Mouse (Mus musculus): ENCODE results near the gene Hist1h2ag.
"Not testable (repeated sequence)": the region's sequence is repeated elsewhere in the genome, so short reads cannot be mapped to it uniquely, and the experiment has no call there.

The Hist1h2ag gene

DNA sequence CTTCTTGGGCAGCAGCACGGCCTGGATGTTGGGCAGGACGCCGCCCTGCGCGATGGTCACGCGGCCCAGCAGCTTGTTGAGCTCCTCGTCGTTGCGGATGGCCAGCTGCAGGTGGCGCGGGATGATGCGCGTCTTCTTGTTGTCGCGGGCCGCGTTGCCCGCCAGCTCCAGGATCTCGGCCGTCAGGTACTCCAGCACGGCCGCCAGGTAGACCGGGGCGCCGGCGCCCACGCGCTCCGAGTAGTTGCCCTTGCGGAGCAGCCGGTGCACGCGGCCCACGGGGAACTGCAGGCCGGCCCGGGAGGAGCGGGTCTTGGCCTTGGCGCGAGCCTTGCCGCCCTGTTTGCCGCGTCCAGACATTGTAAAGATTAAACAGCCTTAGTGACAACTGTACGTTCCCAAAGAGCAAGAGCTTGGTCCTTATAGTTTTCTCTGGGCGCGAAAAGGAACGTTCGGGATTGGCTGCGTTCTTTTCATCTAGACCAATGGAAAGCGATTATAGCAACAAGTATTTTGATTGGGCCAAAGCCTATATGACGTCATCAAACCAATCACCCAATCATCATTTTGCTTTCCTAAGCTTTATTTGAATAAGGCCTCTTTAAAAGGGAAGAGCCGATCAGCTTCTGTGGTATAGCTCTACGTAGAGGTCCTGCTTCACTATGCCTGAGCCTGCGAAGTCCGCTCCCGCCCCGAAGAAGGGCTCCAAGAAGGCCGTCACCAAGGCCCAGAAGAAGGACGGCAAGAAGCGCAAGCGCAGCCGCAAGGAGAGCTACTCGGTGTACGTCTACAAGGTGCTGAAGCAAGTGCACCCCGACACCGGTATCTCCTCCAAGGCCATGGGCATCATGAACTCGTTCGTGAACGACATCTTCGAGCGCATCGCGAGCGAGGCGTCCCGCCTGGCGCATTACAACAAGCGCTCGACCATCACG, at the start of gene Hist1h2ag, which contains the start of gene Hist1h2bj:
Hist1h2ag (minus strand) TSS at position 377 of the 935 bp plus-strand sequence.
Hist1h2bj (plus strand) TSS at position 647 of the 935 bp plus-strand sequence.
- peak; percentile 83 to 86 for DNase-seq

DNA sequence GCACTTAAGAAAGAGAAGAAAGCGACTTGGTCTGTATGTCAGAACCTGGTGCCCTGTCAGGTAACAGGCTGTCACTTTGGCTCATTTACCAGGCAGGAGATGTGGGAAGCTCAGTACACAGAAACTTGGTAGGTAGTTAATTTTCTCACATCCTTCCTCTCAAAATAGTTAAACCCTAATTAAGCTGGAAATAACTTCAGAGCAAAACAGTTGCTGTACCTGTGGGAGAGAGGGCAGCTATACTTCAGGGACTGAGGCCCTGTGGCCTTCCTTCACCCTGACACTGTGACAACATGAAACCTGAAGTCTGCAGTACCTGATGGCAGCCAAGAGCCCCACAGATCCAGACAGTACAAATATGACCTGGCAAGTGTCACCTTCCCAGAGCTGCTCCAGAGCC, 41.4 kb upstream of the Hist1h2ag start, which contains the start of gene Vmn1r188:
Vmn1r188 (plus strand) TSS at position 301 of the 400 bp plus-strand sequence.
- not testable (repeated sequence) for DNase-seq

DNA sequence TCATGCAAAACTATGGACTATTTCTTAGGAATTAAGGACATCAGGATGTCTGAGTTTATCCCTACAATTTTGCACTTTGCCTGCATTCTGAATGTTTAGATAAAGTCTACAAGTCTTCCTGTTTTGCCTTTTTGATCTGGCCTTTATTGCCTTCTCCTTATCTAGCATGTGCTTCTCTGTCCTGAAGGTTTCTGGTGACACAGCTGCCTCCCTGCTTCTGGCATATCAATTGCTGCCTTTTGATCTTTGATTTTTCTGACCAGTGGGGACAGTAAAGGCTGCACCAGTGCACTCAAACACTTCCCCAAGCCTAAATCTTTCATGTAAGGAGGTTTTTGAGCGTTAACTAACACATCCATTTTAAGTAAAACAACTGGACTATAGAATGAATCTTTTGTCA, 20.7 kb upstream of the Hist1h2ag start:
- DNase-seq: no peak

DNA sequence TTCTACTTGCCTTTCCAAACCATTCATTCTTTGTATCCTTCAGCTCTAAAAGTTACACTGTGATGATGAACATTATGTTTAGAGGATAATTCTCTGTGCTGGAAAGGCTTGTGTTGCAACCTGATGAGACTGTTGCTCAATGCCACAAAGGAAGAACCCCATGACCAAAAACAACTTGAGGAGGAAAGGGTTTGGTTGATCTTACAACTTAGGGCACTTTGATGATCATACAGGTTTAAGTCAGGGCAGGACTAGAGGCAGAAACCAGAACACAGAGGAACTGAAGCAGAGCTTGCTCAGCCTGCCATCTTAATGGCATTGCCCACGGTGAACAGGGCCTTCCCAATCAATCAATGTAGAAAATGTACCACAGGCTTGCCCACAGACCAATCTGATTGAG, 18.7 kb upstream of the Hist1h2ag start:
- no peak for DNase-seq

DNA sequence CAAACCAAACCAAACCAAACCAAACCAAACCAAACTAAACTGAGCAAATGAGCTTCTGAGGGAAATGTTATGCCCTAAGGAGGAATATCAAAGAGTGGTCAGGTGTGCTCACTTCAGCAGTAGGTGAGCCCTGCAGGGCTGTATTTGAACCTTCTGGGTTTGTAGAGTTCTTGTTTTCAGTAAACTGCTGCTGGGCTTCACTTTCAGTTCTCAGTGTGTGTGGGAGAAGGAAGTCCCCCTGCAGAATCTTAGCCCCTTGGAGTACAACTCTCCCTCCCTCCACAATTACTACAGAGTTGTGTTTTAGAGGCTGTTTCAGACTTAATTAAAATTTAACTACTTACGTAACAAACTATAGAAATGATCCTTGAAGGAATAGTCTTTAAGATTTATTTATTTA, 11.0 kb upstream of the Hist1h2ag start:
- DNase-seq: no peak

DNA sequence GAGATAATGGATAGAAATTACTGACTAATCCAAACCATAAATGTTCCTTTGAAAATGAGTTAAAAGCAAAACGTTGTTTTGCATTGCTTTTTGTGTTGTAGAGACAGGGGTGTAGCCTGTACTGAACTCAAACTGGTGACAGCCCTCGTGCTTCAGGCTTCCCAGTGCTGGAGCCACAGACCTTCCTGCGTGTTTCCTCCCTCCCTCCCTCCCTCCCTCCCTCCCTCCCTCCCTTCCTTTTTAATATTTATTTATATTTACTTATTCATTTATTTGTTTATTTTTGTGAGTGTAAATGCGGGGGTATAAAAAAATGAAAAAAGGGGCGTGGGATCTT, 8.7 kb upstream of the Hist1h2ag start:
- DNase-seq: no peak

DNA sequence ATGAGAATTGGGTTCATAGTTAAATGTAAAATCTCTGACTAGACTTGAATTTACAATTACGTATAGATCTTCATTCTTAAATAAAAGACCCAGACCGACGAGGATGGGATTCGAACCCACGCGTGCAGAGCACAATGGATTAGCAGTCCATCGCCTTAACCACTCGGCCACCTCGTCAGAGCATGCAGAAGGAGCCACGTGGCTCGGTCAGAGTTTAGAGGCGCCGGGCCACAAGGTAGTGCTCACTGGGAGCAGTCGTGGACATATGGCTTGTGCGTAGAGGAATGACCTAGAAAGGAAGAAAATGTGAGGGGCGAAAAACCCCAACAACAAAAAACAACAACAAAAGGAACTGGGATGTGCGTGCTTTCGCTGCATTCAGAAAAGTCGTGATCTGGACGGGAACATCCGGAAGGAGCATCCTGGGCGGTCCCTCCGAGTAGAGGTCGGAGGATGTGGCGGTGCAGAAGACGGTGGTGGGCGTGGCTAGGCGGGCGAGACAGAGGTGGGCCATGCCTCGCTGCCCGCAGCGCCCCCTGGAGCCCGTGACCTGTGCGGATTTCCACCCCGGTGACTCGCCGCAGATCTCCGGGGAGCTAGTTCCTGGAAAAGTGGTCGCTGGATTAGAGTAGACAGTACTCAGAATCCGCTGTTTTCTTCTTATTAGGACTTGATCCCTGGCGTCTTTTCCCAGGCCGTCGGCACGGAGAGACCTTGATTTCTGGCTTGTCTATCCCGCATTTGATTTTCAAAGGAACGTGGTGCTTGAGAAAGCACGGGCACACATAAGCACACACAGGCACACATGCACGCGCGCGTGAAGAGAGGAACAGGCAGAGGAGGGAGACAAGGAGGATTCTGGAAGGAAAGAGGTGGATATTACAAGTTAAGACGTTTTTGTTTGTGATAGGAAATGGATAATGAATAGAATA, 8.1 kb upstream of the Hist1h2ag start:
- peak; percentile 71 to 82 for DNase-seq

DNA sequence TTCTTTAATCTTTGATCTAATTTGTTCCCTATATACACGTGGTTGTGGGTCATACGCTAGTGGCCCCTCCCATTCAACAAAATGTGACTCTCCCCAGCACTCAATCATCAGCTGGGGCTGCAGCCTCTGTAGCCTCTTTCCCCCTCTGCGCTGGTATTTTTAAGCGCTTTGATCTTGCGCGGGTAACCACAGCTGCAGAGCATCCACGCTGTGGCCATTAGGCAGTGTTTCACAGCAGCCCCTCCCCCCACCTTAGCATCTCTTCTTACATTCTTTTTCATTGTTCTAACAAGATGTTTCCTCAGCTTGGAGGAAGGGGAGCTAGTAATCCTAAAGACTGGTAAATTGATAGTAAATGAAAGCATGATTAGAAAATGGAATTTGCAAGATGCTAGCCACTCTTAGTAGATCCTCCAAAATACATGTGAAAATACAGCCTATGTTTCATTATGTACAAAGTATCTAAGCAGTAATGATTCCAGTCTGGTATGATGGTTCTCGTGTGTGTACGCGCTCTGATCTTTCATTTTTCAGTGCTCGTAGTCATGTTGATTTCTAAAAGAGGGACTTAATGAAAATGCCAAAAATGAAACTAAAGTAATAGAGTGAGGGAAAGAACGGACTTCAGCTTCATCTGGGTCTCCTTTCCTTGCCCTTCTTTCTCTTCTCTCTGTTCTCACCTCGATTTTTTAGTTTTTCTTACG, 7.1 kb upstream of the Hist1h2ag start:
- peak in 1 of 2 experiments; percentile 32 for DNase-seq

DNA sequence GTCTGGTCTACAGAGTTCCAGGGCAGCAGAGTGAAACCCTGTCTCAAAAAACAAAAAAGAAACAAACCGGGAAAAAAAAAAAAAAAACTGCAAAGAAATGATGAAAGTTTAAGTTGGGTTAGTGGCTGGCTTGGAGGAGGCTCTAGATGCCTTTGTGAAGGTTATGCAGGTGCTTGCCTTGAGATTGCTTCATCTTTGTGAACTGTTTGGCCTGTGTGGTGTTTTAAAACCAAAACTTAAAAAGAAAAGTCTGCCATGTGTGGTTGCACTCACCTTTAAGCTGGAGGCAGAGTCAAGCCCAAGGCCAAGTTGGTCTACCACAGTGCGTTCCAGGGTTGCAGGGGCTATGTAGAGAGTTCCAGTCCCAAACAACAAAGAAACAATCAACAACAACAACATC, 6.3 kb upstream of the Hist1h2ag start:
- no peak for DNase-seq

DNA sequence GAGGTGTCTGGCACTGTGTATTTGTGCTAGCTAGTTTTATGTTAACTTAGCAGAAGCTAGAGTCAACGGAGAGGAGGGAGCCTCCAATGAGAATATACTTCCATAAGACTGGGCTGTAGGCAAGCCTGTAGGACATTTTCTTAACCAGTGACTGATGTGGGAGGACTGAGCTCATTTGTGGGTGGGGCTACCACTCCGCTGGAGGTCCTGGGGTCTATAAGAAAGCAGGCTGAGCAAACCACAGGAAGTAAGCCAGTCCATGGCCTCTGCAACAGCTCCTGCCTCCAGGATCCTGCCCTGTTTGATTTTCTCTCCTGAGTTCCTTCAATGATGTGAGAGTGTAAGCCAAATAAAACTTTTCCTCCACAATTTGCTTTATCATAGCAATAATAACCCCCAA, 2.6 kb upstream of the Hist1h2ag start:
- no peak for DNase-seq

DNA sequence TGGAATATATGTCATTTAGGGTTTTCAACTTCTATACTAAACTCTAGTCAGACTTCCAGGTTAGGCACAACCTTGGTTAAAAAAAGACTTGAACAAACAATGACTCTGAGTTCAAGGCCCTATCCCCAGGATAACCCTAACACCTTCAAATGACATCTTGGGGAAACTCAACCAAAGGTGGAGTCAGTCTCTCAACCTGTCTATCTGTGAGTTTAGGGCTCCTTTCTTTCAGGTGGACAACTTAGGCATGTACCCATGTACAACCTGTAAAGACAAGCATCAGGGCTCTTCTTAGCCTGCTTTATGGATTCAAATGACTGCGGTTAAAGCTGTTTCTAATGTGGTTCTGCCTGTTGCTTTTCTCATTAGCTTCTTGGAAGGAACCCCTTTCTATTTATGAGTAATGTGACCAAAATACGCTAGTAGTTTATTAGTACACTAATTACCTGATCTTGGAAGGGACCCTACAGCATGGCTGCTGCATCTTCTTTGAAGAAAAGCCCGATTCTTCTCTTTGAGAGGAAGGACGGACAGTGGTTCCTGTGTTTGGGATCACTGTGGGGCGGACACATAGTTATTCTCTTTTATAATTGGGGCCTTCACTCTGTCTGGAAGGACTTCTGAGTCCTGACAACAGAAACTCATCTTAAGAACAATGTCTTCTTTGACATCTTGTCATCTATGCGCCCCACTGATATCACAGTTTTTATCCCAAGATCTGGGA, 1.9 kb upstream of the Hist1h2ag start:
- no peak for DNase-seq

DNA sequence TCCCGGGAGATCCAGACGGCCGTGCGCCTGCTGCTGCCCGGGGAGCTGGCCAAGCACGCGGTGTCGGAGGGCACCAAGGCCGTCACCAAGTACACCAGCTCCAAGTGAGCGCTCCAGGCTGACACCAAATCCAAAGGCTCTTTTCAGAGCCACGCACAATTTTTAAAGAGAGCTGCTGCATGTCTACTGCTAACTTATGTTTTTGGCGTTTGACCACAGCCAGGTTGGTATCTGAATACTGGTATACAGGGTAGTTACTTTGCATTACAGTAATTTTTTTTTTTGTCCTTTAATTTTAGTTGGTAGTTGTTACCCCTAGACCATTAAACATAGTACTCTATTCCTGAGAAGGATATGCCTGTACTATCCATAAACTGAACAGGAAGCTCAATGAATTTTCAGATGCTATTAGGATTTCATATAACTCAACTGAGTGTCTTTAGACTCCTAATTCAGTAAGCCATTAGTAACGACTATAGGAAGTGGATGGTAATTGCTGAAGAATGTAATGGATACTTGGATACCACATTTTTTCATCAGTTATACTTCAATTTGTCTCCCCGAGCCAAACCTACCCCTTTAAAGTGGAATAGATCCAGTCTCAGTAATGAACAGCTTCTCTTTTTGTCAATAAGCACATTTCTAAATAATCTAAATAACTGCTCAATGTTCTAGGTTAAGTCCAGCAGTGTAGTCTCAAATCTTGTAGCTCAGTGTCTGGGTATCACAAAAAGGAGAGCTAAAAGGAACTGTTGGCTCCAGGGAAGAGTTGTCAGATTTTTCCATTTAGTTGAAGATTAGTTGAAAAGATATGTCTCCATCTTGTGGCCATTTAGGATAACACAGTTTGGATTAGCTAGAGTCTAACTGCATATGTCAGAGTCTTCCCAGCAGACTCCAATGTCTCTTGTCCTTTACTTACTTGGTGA, 1.0 kb upstream of the Hist1h2ag start:
- DNase-seq: no peak

DNA sequence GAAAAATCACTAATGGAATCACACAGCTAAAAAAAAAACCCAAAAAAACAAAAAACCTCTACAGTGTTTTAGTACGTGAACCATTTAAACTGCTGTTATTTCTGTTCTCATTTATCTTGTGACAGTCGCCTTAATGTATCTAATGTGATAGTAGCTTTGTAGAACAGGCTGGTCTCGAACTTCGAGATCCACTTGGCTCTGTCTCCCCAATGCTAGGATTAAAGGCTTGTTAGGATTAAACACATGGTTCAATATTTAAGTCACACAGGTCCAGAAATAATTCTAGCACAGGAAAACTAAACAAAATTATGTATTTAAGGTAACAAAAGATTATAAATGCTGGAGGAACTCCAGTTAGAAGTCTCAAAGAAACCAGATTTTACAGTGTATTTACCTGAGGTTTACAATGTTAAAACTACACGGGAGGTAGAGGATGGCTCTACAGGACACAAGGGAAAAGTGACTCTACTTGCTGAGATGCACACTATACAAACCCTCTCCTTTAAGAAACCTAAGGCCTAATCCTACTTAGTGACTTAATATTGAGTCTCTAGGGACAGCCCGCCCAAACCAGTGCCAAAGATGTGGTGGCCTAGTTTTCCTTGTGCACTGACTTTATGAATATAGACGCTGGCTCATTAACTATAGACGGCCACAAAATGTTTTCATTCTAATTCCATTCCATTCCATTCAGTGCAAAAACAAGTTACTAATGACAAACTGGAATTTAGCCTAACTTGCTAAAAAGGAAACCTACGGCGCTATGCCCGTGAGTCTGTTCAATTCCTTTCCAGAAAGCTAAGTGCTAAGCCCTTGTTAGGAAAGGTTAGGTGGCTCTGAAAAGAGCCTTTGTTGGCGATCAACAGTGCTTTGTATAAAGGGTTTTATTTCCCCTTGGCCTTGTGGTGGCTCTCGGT, 835 bp downstream of the Hist1h2ag start:
- no peak for DNase-seq

DNA sequence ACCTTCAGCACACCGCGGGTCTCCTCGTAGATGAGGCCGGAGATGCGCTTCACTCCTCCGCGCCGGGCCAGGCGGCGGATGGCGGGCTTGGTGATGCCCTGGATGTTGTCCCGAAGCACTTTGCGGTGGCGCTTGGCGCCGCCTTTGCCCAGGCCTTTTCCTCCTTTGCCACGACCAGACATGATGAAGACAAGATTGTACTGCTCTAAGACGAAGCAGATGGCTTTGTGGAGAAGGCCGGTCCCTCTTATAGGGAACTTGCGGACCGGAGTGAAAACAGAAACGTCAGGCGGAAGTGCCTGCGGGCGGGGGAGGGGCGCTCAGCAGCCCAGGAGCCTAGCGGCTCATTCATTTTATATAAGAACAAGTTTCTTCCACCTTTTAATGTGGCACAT, 1.6 kb downstream of the Hist1h2ag start, which contains the start of gene Hist1h4i:
Hist1h4i (minus strand) TSS at position 221 of the 395 bp plus-strand sequence.
- peak; percentile 98 for DNase-seq

DNA sequence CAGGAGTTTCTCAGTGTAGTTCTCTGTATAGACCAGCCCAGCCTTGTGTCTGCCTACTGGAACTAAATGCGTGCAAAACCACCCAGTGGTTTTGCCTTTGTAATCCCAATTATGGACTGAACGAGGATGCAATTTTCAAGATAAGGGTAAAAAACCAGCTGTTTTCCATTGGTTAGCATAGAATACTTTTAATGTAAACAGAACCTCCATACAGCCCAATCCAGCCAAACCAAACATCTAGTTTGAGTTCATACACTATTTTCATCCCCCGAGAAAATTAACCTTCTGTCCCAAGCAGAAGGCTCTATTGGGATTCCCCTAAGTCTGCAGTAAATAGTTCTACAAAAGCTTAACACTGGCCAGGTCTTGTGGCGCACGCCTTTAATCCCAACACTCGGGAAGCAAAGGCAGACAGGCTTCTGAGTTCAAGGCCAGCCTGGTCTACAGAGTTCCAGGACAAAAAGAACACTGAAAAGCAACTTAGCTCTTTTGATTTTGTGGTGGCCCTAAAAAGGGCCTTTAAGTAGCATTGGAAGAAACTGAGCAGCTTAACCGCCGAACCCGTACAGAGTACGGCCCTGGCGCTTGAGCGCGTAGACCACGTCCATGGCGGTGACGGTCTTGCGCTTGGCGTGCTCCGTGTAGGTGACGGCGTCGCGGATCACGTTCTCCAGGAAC, 2.1 kb downstream of the Hist1h2ag start:
- DNase-seq: peak in 1 of 2 experiments; percentile 30

DNA sequence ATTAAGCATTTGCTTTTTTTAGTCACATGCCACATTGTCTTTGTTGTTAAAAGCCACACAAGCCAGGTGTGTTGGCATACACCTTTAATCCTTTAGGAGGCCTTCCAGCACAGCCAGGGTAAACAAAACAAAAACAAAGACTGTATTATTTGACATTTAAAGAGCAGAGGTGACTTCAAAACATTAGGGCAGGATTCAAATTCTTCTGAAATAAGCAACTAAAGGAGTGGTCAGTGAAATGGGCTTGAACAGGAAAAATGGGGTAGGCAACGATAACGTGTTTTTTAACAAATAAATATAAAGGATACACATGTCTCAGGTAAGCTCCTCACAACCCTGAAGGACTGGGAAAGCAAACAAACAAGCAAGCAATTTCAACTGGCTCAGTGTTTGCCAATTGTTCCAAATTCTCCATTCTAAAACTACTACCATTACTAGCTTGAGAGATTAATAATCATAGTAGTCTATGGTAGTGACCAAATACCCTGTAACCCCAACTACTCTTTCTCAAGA, 2.7 kb downstream of the Hist1h2ag start:
- no peak for DNase-seq

DNA sequence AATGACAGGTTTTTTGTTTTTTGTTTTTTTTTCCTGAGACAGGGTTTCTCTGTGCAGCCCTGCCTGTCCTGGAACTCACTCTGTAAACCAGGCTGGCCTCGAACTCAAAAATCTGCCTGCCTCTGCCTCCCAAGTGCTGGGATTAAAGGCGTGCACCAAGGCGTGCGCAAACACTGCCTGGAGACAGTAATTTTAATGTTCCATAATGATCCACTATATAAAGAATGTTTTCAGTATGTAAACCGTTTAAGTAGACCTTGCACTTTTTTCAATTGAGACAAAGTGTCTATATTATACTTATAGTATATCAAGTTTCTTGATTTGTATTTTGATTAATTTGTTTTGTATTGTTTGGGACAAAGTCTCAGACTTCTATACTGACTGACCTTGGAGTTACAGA, 3.4 kb downstream of the Hist1h2ag start:
- no peak for DNase-seq

DNA sequence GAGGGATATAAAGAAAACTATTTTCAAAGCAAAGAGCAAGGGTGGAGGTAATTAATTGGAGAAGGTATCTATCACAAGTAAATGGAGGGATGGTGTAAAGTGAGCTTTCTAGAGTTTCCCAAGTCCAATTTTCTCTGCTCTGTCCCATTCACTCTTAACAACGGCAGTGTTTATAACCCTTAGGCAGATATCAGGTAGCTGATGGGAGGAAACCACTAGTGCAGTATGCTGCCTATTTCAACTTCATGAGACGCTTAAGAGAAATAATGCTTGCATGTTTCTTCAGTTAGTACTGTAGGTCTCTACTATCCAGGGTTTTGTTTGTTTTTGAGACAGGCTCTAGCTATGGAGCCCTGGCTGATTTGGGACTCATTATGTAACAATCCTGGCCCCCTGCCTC, 5.3 kb downstream of the Hist1h2ag start:
- DNase-seq: no peak

DNA sequence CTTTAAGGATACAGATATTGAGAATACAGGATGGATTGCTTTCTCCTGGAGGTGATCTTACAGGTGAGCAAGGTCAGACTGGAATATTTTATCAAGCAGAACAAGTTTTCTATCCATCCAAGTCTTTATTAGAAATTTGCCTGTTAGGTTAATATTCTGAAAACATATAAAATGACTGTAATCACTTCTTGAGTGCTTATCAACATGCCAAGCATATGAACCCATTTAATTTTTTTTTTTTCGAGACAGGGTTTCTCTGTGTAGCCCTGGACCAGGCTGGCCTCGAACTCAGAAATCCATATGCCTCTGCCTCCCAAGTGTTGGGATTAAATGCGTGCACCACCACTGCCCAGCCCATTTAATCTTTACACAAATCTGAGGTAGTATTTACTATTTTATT, 5.8 kb downstream of the Hist1h2ag start:
- no peak for DNase-seq
